Mouse (Mus musculus) heart, postnatal 0 days (tissue): ENCODE measurements at regions not wholly inside any gene's neighbourhood (a gene's known extent, or its start where the extent isn't known, plus 50 kb on each side); places are given as distances from the start of the nearest gene placed in this dataset.

ENCODE experiments used
- CTCF ChIP-seq: IDR thresholded peaks from 2 replicates; pipeline ENCODE4 v1.5.1; 2016; ENCODE audit warnings: antibody characterized with exemption, control low read depth, low read depth
- EP300 ChIP-seq: IDR thresholded peaks from 2 replicates; pipeline ENCODE4 v1.6.1; 2016; ENCODE audit warnings: antibody characterized with exemption, low read depth

- TF ChIP-seq EP300: no peak
- no peak for TF ChIP-seq CTCF
Measured at GRCm38 (mm10) chr19:51303708-51304107, 625.3 kb upstream of the Sorcs1 start.
